Mouse (Mus musculus): ENCODE results near the gene Krt8. TPM values are rescaled to one million over a fixed set of nuclear protein-coding genes. Genes with fewer than 3 reads are reported as not detected.

Gene Krt8
- total and polyA plus RNA-seq, 3 experiments, result 0.69 to 0.93 TPM; not detected in 1

- TF ChIP-seq HCFC1 (IDR thresholded peaks at IDR 0.05; ENCODE audit: low read depth, low read length), result peak; percentile 75
- peak; percentile 83 for TF ChIP-seq MAZ (IDR thresholded peaks at IDR 0.05; ENCODE audit: low read depth, low read length)
- TF ChIP-seq TAL1 (IDR thresholded peaks at IDR 0.05; ENCODE audit: low read length), result no peak
- TF ChIP-seq ZKSCAN1 (IDR thresholded peaks at IDR 0.05; ENCODE audit: low read depth, low read length), result no peak
- TF ChIP-seq NELFE (IDR thresholded peaks at IDR 0.05; ENCODE audit: low read depth, low read length), result peak; percentile 68
- TF ChIP-seq RCOR1 (IDR thresholded peaks at IDR 0.05; ENCODE audit: low read depth, low read length), result peak; percentile 57; the same call in 1 of the 2 replicates
- TF ChIP-seq ZNF384 (IDR thresholded peaks at IDR 0.05; ENCODE audit: low read depth, low read length), result peak; percentile 80
- TF ChIP-seq MEF2A (IDR thresholded peaks at IDR 0.05; ENCODE audit: extremely low read depth, insufficient replicate concordance, low read depth, low read length, poor library complexity, severe bottlenecking), result 0 out of 2 replicates have a peak, but pooled peaks have one; percentile 44
- TF ChIP-seq MYC (IDR thresholded peaks at IDR 0.05; ENCODE audit: low read depth, low read length), result peak; percentile 100
- TF ChIP-seq POLR2A (IDR thresholded peaks at IDR 0.05; ENCODE audit: control insufficient read depth in 1 of 2, insufficient read depth in 1 of 2, low read depth in 1 of 2, low read length in 2 of 2, poor library complexity in 1 of 2), result 0 out of 4 replicates have a peak, but pooled peaks of 1 of the 2 experiments have one; percentile 45
- peak; percentile 99 for TF ChIP-seq MXI1 (IDR thresholded peaks at IDR 0.05; ENCODE audit: low read depth, low read length)
- peak; percentile 98 for TF ChIP-seq SIN3A (IDR thresholded peaks at IDR 0.05; ENCODE audit: low read length)
- 0 out of 2 replicates have a peak, but pooled peaks have one; percentile 42 for TF ChIP-seq MAFK (IDR thresholded peaks at IDR 0.05; ENCODE audit: borderline replicate concordance, low read depth, low read length)
- peak; percentile 65; the same call in 1 of the 2 replicates for TF ChIP-seq GABPA (IDR thresholded peaks at IDR 0.05; ENCODE audit: low read depth, low read length)
- peak; percentile 98 for TF ChIP-seq RAD21 (IDR thresholded peaks at IDR 0.05; ENCODE audit: low read depth, low read length)
- peak; percentile 70 for TF ChIP-seq ZMIZ1 (IDR thresholded peaks at IDR 0.05; ENCODE audit: low read depth, low read length)
- TF ChIP-seq CHD2 (IDR thresholded peaks at IDR 0.05; ENCODE audit: low read length), result no peak; the same call in 1 of the 2 replicates
- TF ChIP-seq SMC3 (IDR thresholded peaks at IDR 0.05; ENCODE audit: low read depth, low read length), result peak; percentile 98
- TF ChIP-seq ELF1 (IDR thresholded peaks at IDR 0.05; ENCODE audit: low read depth, low read length), result peak; percentile 88
- no peak for TF ChIP-seq USF2 (IDR thresholded peaks at IDR 0.05; ENCODE audit: borderline replicate concordance in 1 of 2, insufficient read depth in 1 of 2, low read depth in 1 of 2, low read length in 2 of 2)
These were observed 20.2 kb downstream of the Krt8 start (continued) for GRCm38 (mm10) chr15:101983949-101984601.

- Histone ChIP-seq H3K27me3 (ENCODE audit: control insufficient read depth in 1 of 2, insufficient read depth in 2 of 2, low read length in 2 of 2) (no peaks in the 10 kb centered on the region), H3K27ac (ENCODE audit: control insufficient read depth, low read depth, low read length) (peak overlapping the region; percentile 59), H3K79me2 (ENCODE audit: control insufficient read depth, insufficient read depth, low read length, poor library complexity) (no peaks in the 10 kb centered on the region), H3K4me1 (ENCODE audit: control insufficient read depth in 1 of 2, insufficient read depth in 2 of 2, low read length in 2 of 2) (peaks cover 4 to 22% of the 10 kb centered on the region in 2 experiments; a peak in 3 of 4 replicates), H3K36me3 (ENCODE audit: control insufficient read depth in 1 of 2, insufficient read depth in 2 of 2, low read length in 2 of 2) (peaks cover 0 to 7% of the 10 kb centered on the region in 2 experiments; a peak in 2 of 4 replicates), H3K9me3 (replicated peaks; ENCODE audit: insufficient read depth, low read length) (no peaks in the 10 kb centered on the region), H3K4me3 (ENCODE audit: control insufficient read depth in 1 of 2, insufficient read depth in 1 of 2, low read depth in 2 of 2, low read length in 2 of 2) (peak overlapping the region; percentile 45 to 52), H3K9ac (ENCODE audit: control insufficient read depth, low read depth, low read length, poor library complexity, severe bottlenecking) (peak overlapping the region; percentile 60)
- peak; percentile 76 for DNase-seq (ENCODE audit: low read depth, low spot score)
- TF ChIP-seq SIN3A (IDR thresholded peaks at IDR 0.05; ENCODE audit: low read length) (no peak), ZNF384 (IDR thresholded peaks at IDR 0.05; ENCODE audit: low read depth, low read length) (no peak), MYC (IDR thresholded peaks at IDR 0.05; ENCODE audit: low read depth, low read length) (no peak), GATA1 (IDR thresholded peaks at IDR 0.05; ENCODE audit: low read depth, low read length) (no peak), MEF2A (IDR thresholded peaks at IDR 0.05; ENCODE audit: extremely low read depth, insufficient replicate concordance, low read depth, low read length, poor library complexity, severe bottlenecking) (no peak), NRF1 (IDR thresholded peaks at IDR 0.05; ENCODE audit: insufficient read depth, low read depth, low read length, poor library complexity, severe bottlenecking) (no peak), SMC3 (IDR thresholded peaks at IDR 0.05; ENCODE audit: low read depth, low read length) (no peak), TBP (IDR thresholded peaks at IDR 0.05; ENCODE audit: low read depth, low read length) (no peak; the same call in 1 of the 2 replicates), POLR2AphosphoS2 (IDR thresholded peaks at IDR 0.05; ENCODE audit: low read length) (no peak), POLR2A (IDR thresholded peaks at IDR 0.05; ENCODE audit: control insufficient read depth in 1 of 2, insufficient read depth in 1 of 2, low read depth in 1 of 2, low read length in 2 of 2, poor library complexity in 1 of 2) (no peak), HCFC1 (IDR thresholded peaks at IDR 0.05; ENCODE audit: low read depth, low read length) (no peak), ZC3H11A (IDR thresholded peaks at IDR 0.05; ENCODE audit: low read depth, low read length) (no peak), BHLHE40 (IDR thresholded peaks at IDR 0.05; ENCODE audit: borderline replicate concordance, low read depth, low read length) (peak; percentile 69), ETS1 (IDR thresholded peaks at IDR 0.05; ENCODE audit: low read depth, low read length) (no peak), EP300 (IDR thresholded peaks at IDR 0.05; ENCODE audit: low read depth in 1 of 2, low read length in 2 of 2) (no peak), POLR2AphosphoS5 (IDR thresholded peaks at IDR 0.05; ENCODE audit: borderline replicate concordance, low read depth, low read length) (peak; percentile 79; the same call in 1 of the 2 replicates), USF2 (IDR thresholded peaks at IDR 0.05; ENCODE audit: borderline replicate concordance in 1 of 2, insufficient read depth in 1 of 2, low read depth in 1 of 2, low read length in 2 of 2) (peak in 1 of 2 experiments; percentile 62; a peak in 1 of 4 replicates), KAT2A (conservative IDR thresholded peaks at IDR 0.05; ENCODE audit: low read depth, low read length) (no peak; the same call in 1 of the 2 replicates)
These were observed 20.9 kb downstream of the Krt8 start for GRCm38 (mm10) chr15:101983315-101983948.

All from MEL (cell line).